Mouse (Mus musculus): ENCODE data around the gene Dock1. TPM values are rescaled to one million over a fixed set of nuclear protein-coding genes. Genes with fewer than 3 reads are reported as not detected.

Gene Dock1
- polyA plus RNA-seq, 1 experiment from 2014 or later, result 20.1 TPM

GRCm38 (mm10) chr7:134990244-134990643, 319.8 kb downstream of the Dock1 start:
- Histone ChIP-seq H3K27ac (replicated peaks) (no peak overlapping the region), H3K9me3 (replicated peaks) (no peaks in the 10 kb centered on the region), H3K4me1 (no peaks in the 10 kb centered on the region), H3K27me3 (ENCODE audit: low read depth, poor library complexity, severe bottlenecking) (no peaks in the 10 kb centered on the region), H3K4me3 (no peak overlapping the region), H3K36me3 (no peaks in the 10 kb centered on the region)
- WGBS, result 91% methylated on average over 3 of the region's 3 CpGs
- no peak for DNase-seq (ENCODE audit: low spot score)

GRCm38 (mm10) chr7:134990911-134991310, 320.5 kb downstream of the Dock1 start:
- 89% methylated on average over 2 of the region's 2 CpGs for WGBS

GRCm38 (mm10) chr7:134994983-134995382, 324.5 kb downstream of the Dock1 start:
- no peak overlapping the region for H3K27ac ChIP-seq (replicated peaks)
- no peaks in the 10 kb centered on the region for H3K27me3 ChIP-seq (ENCODE audit: low read depth, poor library complexity, severe bottlenecking)
- WGBS, result 84% methylated on average over 5 of the region's 5 CpGs
- no peaks in the 10 kb centered on the region for H3K9me3 ChIP-seq (replicated peaks)
- DNase-seq (ENCODE audit: low spot score), result no peak
- no peak overlapping the region for H3K4me3 ChIP-seq
- peaks cover 6% of the 10 kb centered on the region; the same call in 1 of the 2 replicates for H3K4me1 ChIP-seq
- no peaks in the 10 kb centered on the region for H3K36me3 ChIP-seq

More at GRCm38 (mm10) chr7:134990911-134991310, 320.5 kb downstream of the Dock1 start:
- H3K9me3 ChIP-seq (replicated peaks), result no peaks in the 10 kb centered on the region
- H3K27me3 ChIP-seq (ENCODE audit: low read depth, poor library complexity, severe bottlenecking), result no peaks in the 10 kb centered on the region
- no peaks in the 10 kb centered on the region for H3K36me3 ChIP-seq
- H3K4me3 ChIP-seq, result no peak overlapping the region
- no peak overlapping the region for H3K27ac ChIP-seq (replicated peaks)
- DNase-seq (ENCODE audit: low spot score), result no peak
- H3K4me1 ChIP-seq, result no peaks in the 10 kb centered on the region

- H3K27me3 ChIP-seq (ENCODE audit: low read depth, poor library complexity, severe bottlenecking), result no peaks in the 10 kb centered on the region
- H3K9me3 ChIP-seq (replicated peaks), result no peaks in the 10 kb centered on the region
- WGBS, result 88% methylated on average over 1 of the region's 1 CpGs
- peaks cover 12% of the 10 kb centered on the region for H3K4me1 ChIP-seq
- no peak overlapping the region for H3K27ac ChIP-seq (replicated peaks)
- H3K4me3 ChIP-seq, result no peak overlapping the region
- H3K36me3 ChIP-seq, result no peaks in the 10 kb centered on the region
- DNase-seq (ENCODE audit: low spot score), result no peak
Measured at GRCm38 (mm10) chr7:135002216-135002615, 331.8 kb downstream of the Dock1 start.

DNA sequence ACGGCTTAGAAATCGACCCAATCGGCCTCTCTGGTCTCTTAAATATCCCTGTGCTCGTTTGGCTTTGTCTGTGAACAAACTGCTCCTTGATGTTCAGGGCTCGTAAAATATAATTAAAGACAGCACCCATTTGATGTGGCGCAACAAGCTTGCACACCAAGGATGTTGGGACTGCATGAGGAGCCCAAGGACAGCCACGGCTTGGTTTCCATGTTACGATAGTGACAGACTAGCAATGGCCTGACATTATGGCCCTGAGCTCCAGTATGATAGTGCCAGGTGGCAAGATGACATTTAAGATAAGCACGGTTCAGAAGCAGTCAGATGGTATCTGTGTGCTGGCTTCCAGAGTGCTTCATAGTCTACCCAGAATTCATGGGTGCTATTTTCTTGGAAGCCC, 332.4 kb downstream of the Dock1 start:
- peaks cover 9% of the 10 kb centered on the region; the same call in 1 of the 2 replicates for H3K4me1 ChIP-seq
- H3K4me3 ChIP-seq, result no peak overlapping the region
- no peaks in the 10 kb centered on the region for H3K36me3 ChIP-seq
- no peak overlapping the region for H3K27ac ChIP-seq (replicated peaks)
- H3K9me3 ChIP-seq (replicated peaks), result no peaks in the 10 kb centered on the region
- WGBS, result 87% methylated on average over 9 of the region's 9 CpGs
- no peaks in the 10 kb centered on the region for H3K27me3 ChIP-seq (ENCODE audit: low read depth, poor library complexity, severe bottlenecking)
- no peak for DNase-seq (ENCODE audit: low spot score)

DNA sequence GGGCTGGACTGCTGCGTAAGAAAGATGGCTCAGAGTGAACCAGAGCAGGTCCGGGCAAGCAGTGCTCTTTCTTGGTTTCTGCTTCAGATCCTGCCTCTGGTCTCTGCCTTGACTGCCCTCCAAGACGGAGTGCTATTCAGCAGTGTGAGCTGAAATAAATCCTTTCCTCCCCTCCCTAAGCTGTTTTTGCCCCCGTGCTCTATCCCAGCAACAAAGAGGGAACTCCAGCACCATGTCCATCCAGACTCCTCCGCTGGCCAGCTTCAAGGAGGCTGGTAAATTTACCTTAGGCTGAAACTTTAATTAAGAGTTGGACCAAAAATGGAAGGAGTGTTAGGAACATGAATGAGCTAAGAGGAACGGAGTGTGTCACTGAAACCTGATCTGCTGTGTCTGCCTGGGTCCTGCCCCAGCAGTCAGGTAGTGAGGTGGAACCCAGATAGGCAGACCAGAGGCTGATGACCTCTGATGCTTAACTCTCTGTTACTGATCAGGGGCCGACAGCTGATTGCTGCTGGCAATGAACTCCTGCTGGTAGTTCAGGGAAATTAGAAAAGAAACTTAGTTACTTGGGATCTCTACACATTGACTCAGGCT, 335.6 kb downstream of the Dock1 start:
- H3K9me3 ChIP-seq (replicated peaks), result no peaks in the 10 kb centered on the region
- no peak overlapping the region for H3K4me3 ChIP-seq
- no peak overlapping the region; the same call in 1 of the 2 replicates for H3K27ac ChIP-seq (replicated peaks)
- WGBS, result 55% methylated on average over 7 of the region's 7 CpGs
- no peaks in the 10 kb centered on the region for H3K36me3 ChIP-seq
- H3K27me3 ChIP-seq (ENCODE audit: low read depth, poor library complexity, severe bottlenecking), result no peaks in the 10 kb centered on the region
- peaks cover 9% of the 10 kb centered on the region; the same call in 1 of the 2 replicates for H3K4me1 ChIP-seq
- DNase-seq (ENCODE audit: low spot score), result no peak

- Histone ChIP-seq H3K27ac (replicated peaks) (no peak overlapping the region), H3K36me3 (no peaks in the 10 kb centered on the region), H3K27me3 (ENCODE audit: low read depth, poor library complexity, severe bottlenecking) (no peaks in the 10 kb centered on the region), H3K4me3 (no peak overlapping the region), H3K4me1 (peaks cover 9% of the 10 kb centered on the region; the same call in 1 of the 2 replicates), H3K9me3 (replicated peaks) (no peaks in the 10 kb centered on the region)
- no peak for DNase-seq (ENCODE audit: low spot score)
- 93% methylated on average over 2 of the region's 2 CpGs for WGBS
Measured at GRCm38 (mm10) chr7:135008021-135008420, 337.6 kb downstream of the Dock1 start.

DNA sequence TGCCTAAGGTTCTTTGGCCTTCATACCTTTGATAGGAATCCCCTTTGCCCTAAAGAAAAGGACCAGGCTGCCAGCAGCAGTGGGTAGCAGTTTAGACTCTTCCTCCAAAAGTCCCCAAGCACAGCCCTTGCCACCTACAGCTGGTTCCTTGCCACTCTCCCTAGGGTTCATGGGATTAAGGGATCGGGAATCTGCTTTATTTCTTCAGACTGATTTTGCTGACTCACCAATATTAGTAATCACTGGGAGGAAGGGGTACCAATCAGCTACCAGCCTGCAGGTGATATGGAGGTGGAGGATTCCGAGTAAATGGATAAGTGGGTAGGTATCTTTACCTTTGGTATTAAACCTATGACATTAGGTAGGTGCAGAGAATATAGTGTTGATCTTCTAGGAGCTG, 340.5 kb downstream of the Dock1 start:
- WGBS, result 92% methylated on average over 2 of the region's 2 CpGs

DNA sequence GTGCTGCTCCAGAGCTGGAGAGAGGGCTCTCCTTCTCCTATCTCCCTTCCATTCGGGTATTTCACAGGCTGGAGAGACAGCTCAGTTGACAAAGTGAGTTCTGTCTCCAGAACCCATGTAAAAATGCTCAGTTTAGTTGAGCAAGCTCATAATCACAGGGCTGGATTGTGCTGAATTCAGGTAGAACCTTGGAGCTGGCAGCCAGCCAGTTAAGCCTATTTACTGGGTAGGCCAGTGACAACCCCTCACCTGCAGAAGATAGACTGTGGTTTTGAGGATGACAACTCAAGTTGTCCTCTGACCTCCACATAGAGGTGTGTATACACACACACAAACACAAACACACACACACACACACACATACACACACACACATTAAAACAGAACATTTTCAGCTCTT, 347.1 kb downstream of the Dock1 start:
- H3K27me3 ChIP-seq (ENCODE audit: low read depth, poor library complexity, severe bottlenecking), result no peaks in the 10 kb centered on the region
- DNase-seq (ENCODE audit: low spot score), result no peak
- 83% methylated on average over 1 of the region's 1 CpGs for WGBS
- no peak overlapping the region for H3K27ac ChIP-seq (replicated peaks)
- no peak overlapping the region for H3K4me3 ChIP-seq
- no peaks in the 10 kb centered on the region for H3K9me3 ChIP-seq (replicated peaks)
- H3K4me1 ChIP-seq, result peaks cover 20% of the 10 kb centered on the region
- H3K36me3 ChIP-seq, result no peaks in the 10 kb centered on the region

More for the DNA sequence above, 340.5 kb downstream of the Dock1 start:
- no peak for DNase-seq (ENCODE audit: low spot score)
- Histone ChIP-seq H3K9me3 (replicated peaks) (no peaks in the 10 kb centered on the region), H3K27ac (replicated peaks) (no peak overlapping the region), H3K36me3 (no peaks in the 10 kb centered on the region), H3K27me3 (ENCODE audit: low read depth, poor library complexity, severe bottlenecking) (no peaks in the 10 kb centered on the region), H3K4me3 (no peak overlapping the region), H3K4me1 (peaks cover 6% of the 10 kb centered on the region)

DNA sequence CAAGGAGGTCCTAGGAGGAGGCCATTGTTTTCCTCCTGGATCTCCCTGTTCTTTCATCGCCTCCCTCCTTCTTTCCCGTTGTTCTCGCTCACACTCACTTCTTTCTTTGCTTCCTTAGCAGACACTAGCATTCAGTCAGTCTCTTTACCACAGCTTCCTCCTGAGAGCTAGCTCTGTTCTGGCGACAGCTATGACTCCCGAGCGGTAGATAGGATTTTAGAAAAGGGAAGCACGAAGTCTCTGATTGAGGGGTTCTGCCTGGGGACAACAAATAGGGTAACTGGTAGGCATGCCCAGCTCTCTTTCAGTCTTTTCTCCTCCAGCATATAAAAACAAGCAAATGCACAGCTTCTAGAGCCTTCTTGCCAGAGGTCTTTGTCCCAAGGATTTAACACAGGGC, 350.3 kb downstream of the Dock1 start:
- WGBS, result 78% methylated on average over 7 of the region's 7 CpGs
- Histone ChIP-seq H3K36me3 (no peaks in the 10 kb centered on the region), H3K4me1 (peaks cover 18% of the 10 kb centered on the region), H3K4me3 (no peak overlapping the region), H3K9me3 (replicated peaks) (no peaks in the 10 kb centered on the region), H3K27ac (replicated peaks) (no peak overlapping the region), H3K27me3 (ENCODE audit: low read depth, poor library complexity, severe bottlenecking) (no peaks in the 10 kb centered on the region)
- no peak for DNase-seq (ENCODE audit: low spot score)

DNA sequence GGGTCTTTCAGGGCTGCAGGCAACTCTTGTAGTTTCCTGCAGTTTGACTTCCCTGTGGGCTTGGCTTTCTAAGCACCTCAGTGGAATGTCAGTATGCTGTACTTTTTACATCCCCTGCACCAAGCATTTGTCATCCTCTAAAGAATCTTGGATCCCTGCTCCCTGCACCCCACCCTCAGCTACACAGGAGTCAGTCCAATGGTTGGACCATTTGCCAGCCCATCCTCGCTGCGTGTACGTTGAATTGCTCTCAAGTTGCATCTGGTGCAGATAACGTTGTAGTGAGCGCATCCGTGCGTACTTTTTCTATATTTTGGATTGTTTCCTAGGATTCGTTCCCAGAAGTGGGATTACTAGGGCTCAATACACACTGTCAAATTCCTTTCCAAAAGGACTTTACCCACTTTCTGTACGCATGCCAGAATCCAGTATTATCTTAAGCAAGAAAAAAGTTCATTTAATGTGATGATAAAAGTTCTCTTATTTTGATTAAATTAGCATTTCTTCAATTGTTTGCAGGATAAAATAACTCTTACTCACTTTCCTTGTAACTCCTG, 351.2 kb downstream of the Dock1 start:
- WGBS, result 92% methylated on average over 9 of the region's 9 CpGs
- H3K4me3 ChIP-seq, result no peak overlapping the region

DNA sequence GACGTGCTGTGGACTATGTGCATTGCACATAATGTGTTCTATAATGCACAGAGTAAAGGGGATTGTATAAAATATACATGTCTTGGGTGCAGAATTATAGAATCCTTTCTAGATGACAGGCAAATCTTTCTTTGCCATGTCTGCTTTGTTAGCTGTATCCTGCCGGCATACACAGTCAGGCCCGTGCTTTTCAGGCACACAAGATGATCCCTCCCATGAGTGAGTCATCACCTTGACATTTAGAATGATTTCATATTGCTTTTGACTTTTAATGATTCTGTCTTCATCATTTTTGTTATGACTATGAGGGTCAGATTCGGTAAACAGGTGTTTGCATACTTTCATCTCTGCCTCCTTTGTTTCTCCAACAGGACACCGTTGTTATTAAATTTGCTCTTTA, 354.1 kb downstream of the Dock1 start:
- Histone ChIP-seq H3K4me3 (no peak overlapping the region), H3K9me3 (replicated peaks) (no peaks in the 10 kb centered on the region), H3K27me3 (ENCODE audit: low read depth, poor library complexity, severe bottlenecking) (no peaks in the 10 kb centered on the region), H3K36me3 (no peaks in the 10 kb centered on the region), H3K4me1 (no peaks in the 10 kb centered on the region), H3K27ac (replicated peaks) (no peak overlapping the region)
- WGBS, result 95% methylated on average over 5 of the region's 5 CpGs
- no peak for DNase-seq (ENCODE audit: low spot score)

More for the DNA sequence above, 351.2 kb downstream of the Dock1 start:
- peaks cover 10% of the 10 kb centered on the region for H3K4me1 ChIP-seq
- no peaks in the 10 kb centered on the region for H3K27me3 ChIP-seq (ENCODE audit: low read depth, poor library complexity, severe bottlenecking)
- H3K36me3 ChIP-seq, result no peaks in the 10 kb centered on the region
- no peak overlapping the region for H3K27ac ChIP-seq (replicated peaks)
- no peak for DNase-seq (ENCODE audit: low spot score)
- no peaks in the 10 kb centered on the region for H3K9me3 ChIP-seq (replicated peaks)

GRCm38 (mm10) chr7:135028716-135029115, 358.3 kb downstream of the Dock1 start:
- H3K4me1 ChIP-seq, result peaks cover 13% of the 10 kb centered on the region; the same call in 1 of the 2 replicates
- H3K9me3 ChIP-seq (replicated peaks), result no peaks in the 10 kb centered on the region
- no peak for DNase-seq (ENCODE audit: low spot score)
- no peak overlapping the region for H3K4me3 ChIP-seq
- H3K27ac ChIP-seq (replicated peaks), result no peak overlapping the region
- 87% methylated on average over 2 of the region's 2 CpGs for WGBS
- no peaks in the 10 kb centered on the region for H3K36me3 ChIP-seq
- no peaks in the 10 kb centered on the region for H3K27me3 ChIP-seq (ENCODE audit: low read depth, poor library complexity, severe bottlenecking)
